Comparison of ENCODE assay signal across 12 mouse cellular contexts in genomic region chr6:53369928-53370327, GRCm38 (mm10).
DNase-seq lines count a peak whose midpoint lies in the region; ATAC-seq and TF ChIP-seq lines count a peak whose summit lies in the region.
"Had no signal": no experiment of that assay in that cellular context is flagged by ENCODE, and none has a peak within 500 bp of the region (broad histone marks: within the 10 kb centered on the region; RNA-seq: fewer than 3 reads in every experiment).

No protein-coding gene starts in this region.

- H3K4me2 ChIP-seq in liver, embryonic 14.5 days (ENCODE audit: low read depth) = no peak overlapping the region
- H3K4me2 ChIP-seq: embryonic facial prominence, embryonic 15.5 days; liver, embryonic 15.5 days; neural tube, embryonic 12.5 days; stomach, embryonic 15.5 days had no signal

- no peaks in the 10 kb centered on the region for H3K4me1 ChIP-seq in liver, embryonic 14.5 days (replicated peaks; ENCODE audit: control insufficient read depth in 2 of 2, insufficient read depth in 2 of 2, low read length in 1 of 2)
- H3K4me1 ChIP-seq: embryonic facial prominence, embryonic 15.5 days; liver, embryonic 15.5 days; stomach, embryonic 15.5 days had no signal

- no peaks in the 10 kb centered on the region for H3K9me3 ChIP-seq in liver, embryonic 14.5 days (ENCODE audit: control insufficient read depth, low read length)
- H3K9me3 ChIP-seq: embryonic facial prominence, embryonic 15.5 days; liver, embryonic 15.5 days; neural tube, embryonic 12.5 days; stomach, embryonic 15.5 days had no signal

- intact Hi-C loops in gastrocnemius, postnatal 14 days (cut with DNase I; ENCODE audit: low total_unique reads) = no loop called here
- intact Hi-C loops in gastrocnemius, adult 2 months (cut with DNase I) = no loop called here

- WGBS in liver, embryonic 14.5 days (ENCODE audit: insufficient replicate concordance) = 17% methylated on average over 5 of the region's 5 CpGs

- H3K27me3 ChIP-seq in liver, embryonic 14.5 days (ENCODE audit: control insufficient read depth, insufficient read depth, low read length) = no peaks in the 10 kb centered on the region
- H3K27me3 ChIP-seq: embryonic facial prominence, embryonic 15.5 days; liver, embryonic 15.5 days; neural tube, embryonic 12.5 days; stomach, embryonic 15.5 days had no signal

- TF ChIP-seq EP300 in liver, embryonic 14.5 days (IDR thresholded peaks at IDR 0.05; ENCODE audit: low read depth) = no peak

- no peak for ATAC-seq in liver, embryonic 14.5 days (ENCODE audit: insufficient read depth)

- TF ChIP-seq CTCF in gastrocnemius, adult 2 months (IDR thresholded peaks at IDR 0.05) = no peak
- no peak for TF ChIP-seq CTCF in liver, embryonic 14.5 days (IDR thresholded peaks at IDR 0.05; ENCODE audit: low read depth)

- no peak overlapping the region for H3K4me3 ChIP-seq in gastrocnemius, adult 2 months
- H3K4me3 ChIP-seq in liver, embryonic 14.5 days (ENCODE audit: insufficient read depth in 1 of 2, low read depth in 2 of 2, low read length in 2 of 2) = no peak overlapping the region
- H3K4me3 ChIP-seq: embryonic facial prominence, embryonic 15.5 days; liver, embryonic 15.5 days; neural tube, embryonic 12.5 days; stomach, embryonic 15.5 days had no signal

- H3K9ac ChIP-seq in liver, embryonic 14.5 days (replicated peaks) = no peak overlapping the region
- H3K9ac ChIP-seq: embryonic facial prominence, embryonic 15.5 days; liver, embryonic 15.5 days; neural tube, embryonic 12.5 days; stomach, embryonic 15.5 days had no signal

- H3K27ac ChIP-seq in gastrocnemius, adult 2 months = no peak overlapping the region
- no peak overlapping the region for H3K27ac ChIP-seq in liver, embryonic 14.5 days
- H3K27ac ChIP-seq: embryonic facial prominence, embryonic 15.5 days; liver, embryonic 15.5 days; neural tube, embryonic 12.5 days; stomach, embryonic 15.5 days had no signal

- H3K36me3 ChIP-seq in liver, embryonic 14.5 days (replicated peaks; ENCODE audit: control insufficient read depth, insufficient read depth, low read depth) = no peaks in the 10 kb centered on the region
- H3K36me3 ChIP-seq: embryonic facial prominence, embryonic 15.5 days; liver, embryonic 15.5 days; neural tube, embryonic 12.5 days; stomach, embryonic 15.5 days had no signal

- DNase-seq in gastrocnemius, postnatal 14 days = peak; percentile 6
- no peak for DNase-seq in gastrocnemius, adult 2 months
- DNase-seq in CD8-positive naive resting alpha-beta T cell, adult 2 months (ENCODE audit: low read depth in 2 of 2, low spot score in 2 of 2) = peak; percentile 26 to 28
- DNase-seq in liver, embryonic 14.5 days (ENCODE audit: low read depth in 3 of 3, low spot score in 3 of 3) = peak; percentile 1 to 22 (median 5)
- DNase-seq in natural killer cell, adult 2 months (ENCODE audit: low spot score in 2 of 2) = peak; percentile 43 to 69
- no peak for DNase-seq in ovary, adult 18-20 months (ENCODE audit: low spot score)
- DNase-seq in Muller cell, postnatal 12 days (ENCODE audit: inconsistent ontology term) = no peak
- DNase-seq in cerebellum, postnatal 14 days = no peak

Comparison
In these comparisons a context has a peak if more than half of its experiments do, and no peak if none do; other contexts are left out.
1. DNase-seq: peak in gastrocnemius, postnatal 14 days (single experiment), CD8-positive naive resting alpha-beta T cell, adult 2 months (2 of 2), liver, embryonic 14.5 days (3 of 3) and natural killer cell, adult 2 months (2 of 2); none in gastrocnemius, adult 2 months (single experiment), ovary, adult 18-20 months (single experiment), Muller cell, postnatal 12 days (single experiment) and cerebellum, postnatal 14 days (0 of 2).